Mouse (Mus musculus) embryonic facial prominence, embryonic 14.5 days (tissue): ENCODE data around the gene Slc1a2. TPM values are rescaled to one million over a fixed set of nuclear protein-coding genes. Genes with fewer than 3 reads are reported as not detected.
A peak's percentile ranks its signal among the peaks of the same experiment; 100 is the strongest.

Source experiments
- ATAC-seq: fragments of 200-750 bp; cut with Nextera tagmentation; 2 replicates; pipeline ENCODE4 v1.8.0; 2017; ENCODE audit warnings: low read depth, moderate number of reproducible peaks, moderate TSS enrichment
- DNase-seq: peaks from one replicate; pipeline ENCODE4 v3.0.0-alpha.2; 2015; ENCODE audit warnings: low spot score
- H3K27ac ChIP-seq: fragments of 300-500 bp; sonication (generic); replicated peaks from 2 replicates; pipeline ENCODE4 v1.5.1; 2014; ENCODE audit warnings: low read depth, mild to moderate bottlenecking, low read length, moderate library complexity
- H3K27me3 ChIP-seq: fragments of 300-500 bp; sonication (generic); replicated peaks from 2 replicates; pipeline ENCODE4 v1.6.1; 2014; ENCODE audit warnings: low read length; ENCODE audit not compliant: control insufficient read depth, insufficient read depth
- H3K36me3 ChIP-seq: fragments of 300-500 bp; sonication (generic); 2 replicates; pipeline ENCODE4 v1.6.1; 2014; ENCODE audit warnings: low read length, mixed read lengths; ENCODE audit not compliant: control insufficient read depth, insufficient read depth
- H3K4me1 ChIP-seq: fragments of 300-500 bp; sonication (generic); 2 replicates; pipeline ENCODE4 v1.6.1; 2014; ENCODE audit warnings: antibody characterized with exemption, low read length; ENCODE audit not compliant: control insufficient read depth, insufficient read depth
- H3K4me2 ChIP-seq: fragments of 300-500 bp; sonication (generic); 2 replicates; pipeline ENCODE4 v1.6.1; 2014; ENCODE audit warnings: low read depth, mild to moderate bottlenecking, low read length, moderate library complexity, mixed read lengths
- H3K4me3 ChIP-seq: fragments of 300-500 bp; sonication (generic); 2 replicates; pipeline ENCODE4 v1.5.1; 2014; ENCODE audit warnings: low read depth, mild to moderate bottlenecking, low read length
- H3K9ac ChIP-seq: fragments of 300-500 bp; sonication (generic); 2 replicates; pipeline ENCODE4 v1.6.1; 2014; ENCODE audit warnings: low read depth, mild to moderate bottlenecking, low read length, moderate library complexity, mixed read lengths
- H3K9me3 ChIP-seq: fragments of 300-500 bp; sonication (generic); 2 replicates; pipeline ENCODE4 v1.6.1; 2016; ENCODE audit warnings: low read length; ENCODE audit not compliant: control insufficient read depth
- WGBS: fragments of 180-500 bp; shearing (Covaris S2); extraction: QIAGEN DNeasy Blood & Tissue Kit; methylation state at CpG from one replicate; pipeline ENCODE4 v1.1.7; 2014; 5-methylcytosine and 5-hydroxymethylcytosine counted together
- polyA plus RNA-seq: library from polyadenylated mRNA; unstranded; fragments of >200 nt; fragmentation: Nextera tagmentation; extraction: Ambion mirVana; gene quantifications from 2 replicates; pipeline ENCODE4 v1.2.1, GENCODE M21; 2014

Slc1a2 gene
- polyA plus RNA-seq, 1 experiment from 2014 or later = 2.2 TPM

DNA sequence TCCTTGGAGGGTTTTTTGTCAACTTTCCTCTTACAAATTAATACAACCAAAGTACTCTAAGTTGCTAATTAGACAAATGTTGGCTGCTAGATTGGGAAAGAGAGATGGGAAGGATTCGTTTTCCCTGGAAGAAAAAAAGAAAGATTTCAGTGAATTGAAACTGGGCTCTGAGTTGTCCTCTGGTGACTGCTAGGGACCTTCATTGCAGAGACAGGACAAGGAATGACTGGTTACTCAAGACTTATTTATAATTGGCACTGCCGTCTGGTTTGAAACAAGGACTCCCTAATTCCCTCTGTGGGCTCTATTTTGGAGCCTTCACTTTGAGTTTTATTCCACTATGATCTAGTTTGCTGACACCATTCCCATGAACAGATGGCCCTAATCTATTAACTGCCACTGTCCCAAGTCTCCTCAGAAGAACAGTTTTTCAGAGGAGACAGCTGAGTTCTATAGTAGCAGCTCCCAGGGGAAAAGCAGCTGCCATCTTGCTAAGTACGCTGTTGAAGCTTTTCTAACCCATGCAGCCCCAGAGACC, 22.9 kb upstream of the Slc1a2 start:
- Histone ChIP-seq H3K36me3 (no peaks in the 10 kb centered on the region), H3K4me1 (0 out of 2 replicates have a peak, but pooled peaks cover 3% of the 10 kb centered on the region), H3K9me3 (no peaks in the 10 kb centered on the region), H3K27ac (no peak overlapping the region), H3K4me3 (no peak overlapping the region), H3K4me2 (no peak overlapping the region), H3K9ac (no peak overlapping the region), H3K27me3 (no peaks in the 10 kb centered on the region)
- ATAC-seq (no peak), DNase-seq (no peak)
- 71% methylated on average over 3 of the region's 3 CpGs for WGBS

DNA sequence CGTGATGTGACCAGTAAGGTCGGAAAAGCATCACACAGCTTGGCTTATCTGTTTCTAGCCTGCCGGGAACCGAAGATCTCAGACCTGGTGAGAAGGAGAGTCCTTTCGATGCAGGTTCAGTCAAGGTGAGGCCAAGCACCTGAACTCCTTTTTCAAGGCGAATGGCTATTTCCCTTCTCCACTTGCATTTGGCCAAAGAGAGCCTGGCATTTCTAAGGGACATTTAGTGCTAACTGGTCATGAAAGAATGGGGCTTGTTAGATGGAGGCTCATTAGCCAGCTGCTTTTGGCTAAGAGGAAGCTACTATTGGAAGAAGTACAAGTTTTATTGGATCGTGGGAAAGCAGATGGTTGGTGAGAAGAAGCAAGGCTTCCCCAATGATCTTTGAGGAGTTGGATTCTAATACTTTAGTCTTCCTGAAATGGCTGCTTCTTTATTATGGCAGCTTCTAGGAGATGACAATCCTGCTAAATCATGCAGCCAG, 22.3 kb upstream of the Slc1a2 start:
- ATAC-seq (no peak), DNase-seq (no peak)
- Histone ChIP-seq H3K27ac (no peak overlapping the region), H3K9ac (no peak overlapping the region), H3K27me3 (no peaks in the 10 kb centered on the region), H3K4me3 (no peak overlapping the region), H3K4me1 (0 out of 2 replicates have a peak, but pooled peaks cover 3% of the 10 kb centered on the region), H3K4me2 (no peak overlapping the region), H3K36me3 (no peaks in the 10 kb centered on the region), H3K9me3 (no peaks in the 10 kb centered on the region)
- WGBS = 88% methylated on average over 7 of the region's 7 CpGs

DNA sequence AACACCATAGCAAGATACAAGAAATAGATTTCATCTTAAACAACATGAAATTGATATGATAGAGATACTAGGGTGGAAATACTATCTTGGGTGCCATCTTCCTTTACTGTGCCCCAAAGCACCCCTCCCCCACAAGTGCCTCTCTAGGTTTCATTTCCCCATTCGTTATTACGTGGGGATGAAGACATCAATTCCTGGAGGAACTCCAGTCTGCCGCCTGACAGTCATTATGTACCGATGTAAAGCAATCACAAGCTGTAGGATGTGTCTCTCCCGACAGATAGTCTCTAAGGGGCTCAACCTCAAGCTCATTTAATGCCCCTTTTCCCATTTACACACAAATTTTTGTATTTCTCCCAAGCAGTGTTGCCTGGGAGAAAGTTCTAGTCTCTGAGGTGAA, 20.3 kb upstream of the Slc1a2 start:
- 50% methylated on average over 5 of the region's 5 CpGs for WGBS
- Histone ChIP-seq H3K4me2 (no peak overlapping the region), H3K4me1 (0 out of 2 replicates have a peak, but pooled peaks cover 3% of the 10 kb centered on the region), H3K27ac (no peak overlapping the region), H3K9ac (no peak overlapping the region), H3K4me3 (no peak overlapping the region), H3K9me3 (no peaks in the 10 kb centered on the region), H3K27me3 (no peaks in the 10 kb centered on the region), H3K36me3 (0 out of 2 replicates have a peak, but pooled peaks cover 4% of the 10 kb centered on the region)
- ATAC-seq = peak; percentile 44; the same call in 1 of the 2 replicates
- DNase-seq = no peak

DNA sequence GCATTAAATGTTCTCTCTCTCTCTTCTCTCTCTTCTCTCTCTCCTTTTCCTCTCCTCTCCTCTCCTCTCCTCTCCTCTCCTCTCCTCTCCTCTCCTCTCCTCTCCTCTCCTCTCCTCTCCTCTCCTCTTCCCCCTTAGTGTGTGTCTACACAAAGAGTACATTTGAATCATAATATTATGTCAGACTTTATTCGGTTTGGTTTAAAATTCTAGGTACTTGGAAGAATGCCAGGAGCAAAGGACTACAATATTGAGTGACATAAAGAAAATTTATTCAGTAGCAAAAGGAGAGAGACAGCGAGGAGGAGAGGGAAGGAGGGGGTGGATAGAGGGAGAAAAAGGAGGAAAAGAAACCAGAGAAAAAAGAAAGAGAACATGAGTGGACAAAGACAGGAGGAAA, 19.8 kb upstream of the Slc1a2 start:
- Histone ChIP-seq H3K27ac (no peak overlapping the region), H3K36me3 (0 out of 2 replicates have a peak, but pooled peaks cover 4% of the 10 kb centered on the region), H3K4me2 (no peak overlapping the region), H3K27me3 (no peaks in the 10 kb centered on the region), H3K9ac (no peak overlapping the region), H3K4me1 (0 out of 2 replicates have a peak, but pooled peaks cover 3% of the 10 kb centered on the region), H3K4me3 (no peak overlapping the region), H3K9me3 (no peaks in the 10 kb centered on the region)
- 18% methylated on average over 2 of the region's 2 CpGs for WGBS
- DNase-seq (no peak), ATAC-seq (no peak)

DNA sequence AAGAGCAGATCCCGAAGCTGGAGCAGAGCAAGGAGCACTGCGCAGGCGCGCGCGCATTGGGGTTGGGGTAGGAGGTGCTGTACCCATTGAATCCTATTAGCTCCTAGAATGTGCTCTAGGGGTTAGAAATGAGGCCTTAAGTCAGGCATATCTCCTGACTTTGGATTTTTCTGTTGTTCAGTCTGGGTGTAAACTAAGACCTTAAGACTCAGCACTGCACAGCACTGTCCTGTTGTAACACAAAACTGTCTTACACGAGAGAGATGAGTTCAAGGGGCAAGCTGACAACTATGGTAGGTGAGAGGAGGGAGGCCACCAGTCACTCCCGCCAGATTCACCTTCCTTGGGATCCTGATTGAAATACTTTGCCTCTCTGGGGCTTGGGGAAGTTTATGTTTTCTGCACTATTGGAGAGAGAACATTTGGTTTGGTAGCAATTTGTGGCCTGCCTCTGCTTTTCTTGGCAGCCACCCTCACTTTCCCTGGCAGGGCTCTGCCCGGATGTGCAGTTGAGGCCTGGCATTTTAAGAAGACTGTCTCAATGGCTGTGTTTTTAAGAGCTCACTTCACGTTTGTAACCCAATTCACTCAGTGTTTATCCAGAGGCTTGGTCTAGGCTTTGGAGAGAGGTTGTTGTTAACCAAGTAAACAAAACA, 9.5 kb upstream of the Slc1a2 start:
- no peak for ATAC-seq
- Histone ChIP-seq H3K27me3 (no peaks in the 10 kb centered on the region), H3K36me3 (no peaks in the 10 kb centered on the region), H3K9ac (no peak overlapping the region), H3K4me2 (no peak overlapping the region), H3K9me3 (no peaks in the 10 kb centered on the region), H3K27ac (peak overlapping the region; percentile 55; the same call in 1 of the 2 replicates), H3K4me1 (peaks cover 10% of the 10 kb centered on the region), H3K4me3 (no peak overlapping the region)
- WGBS = 68% methylated on average over 10 of the region's 10 CpGs
- DNase-seq = peak; percentile 69

DNA sequence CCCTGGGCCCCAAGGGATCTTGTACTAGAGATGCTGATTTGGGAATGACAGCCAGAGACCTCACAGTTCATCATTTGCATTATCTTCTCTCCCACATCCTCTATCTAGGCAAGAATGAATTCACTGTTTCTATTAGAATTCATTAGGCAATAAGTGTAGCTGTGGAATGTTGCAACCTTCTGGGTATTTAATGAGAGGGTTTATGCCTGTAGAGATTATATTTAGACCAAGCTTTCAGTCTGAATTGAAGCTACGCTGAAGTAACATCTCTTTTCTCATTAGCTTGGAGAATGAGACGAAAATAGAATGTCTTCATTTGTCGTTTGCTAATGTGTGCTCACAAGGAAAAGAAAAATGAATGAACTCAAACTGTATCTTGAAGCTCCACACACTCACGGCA, 8.1 kb upstream of the Slc1a2 start:
- WGBS = 84% methylated on average over 4 of the region's 4 CpGs
- DNase-seq (no peak), ATAC-seq (no peak)
- Histone ChIP-seq H3K4me1 (peaks cover 10% of the 10 kb centered on the region), H3K4me2 (no peak overlapping the region), H3K4me3 (no peak overlapping the region), H3K9ac (no peak overlapping the region), H3K27ac (no peak overlapping the region), H3K36me3 (no peaks in the 10 kb centered on the region), H3K27me3 (no peaks in the 10 kb centered on the region), H3K9me3 (no peaks in the 10 kb centered on the region)

DNA sequence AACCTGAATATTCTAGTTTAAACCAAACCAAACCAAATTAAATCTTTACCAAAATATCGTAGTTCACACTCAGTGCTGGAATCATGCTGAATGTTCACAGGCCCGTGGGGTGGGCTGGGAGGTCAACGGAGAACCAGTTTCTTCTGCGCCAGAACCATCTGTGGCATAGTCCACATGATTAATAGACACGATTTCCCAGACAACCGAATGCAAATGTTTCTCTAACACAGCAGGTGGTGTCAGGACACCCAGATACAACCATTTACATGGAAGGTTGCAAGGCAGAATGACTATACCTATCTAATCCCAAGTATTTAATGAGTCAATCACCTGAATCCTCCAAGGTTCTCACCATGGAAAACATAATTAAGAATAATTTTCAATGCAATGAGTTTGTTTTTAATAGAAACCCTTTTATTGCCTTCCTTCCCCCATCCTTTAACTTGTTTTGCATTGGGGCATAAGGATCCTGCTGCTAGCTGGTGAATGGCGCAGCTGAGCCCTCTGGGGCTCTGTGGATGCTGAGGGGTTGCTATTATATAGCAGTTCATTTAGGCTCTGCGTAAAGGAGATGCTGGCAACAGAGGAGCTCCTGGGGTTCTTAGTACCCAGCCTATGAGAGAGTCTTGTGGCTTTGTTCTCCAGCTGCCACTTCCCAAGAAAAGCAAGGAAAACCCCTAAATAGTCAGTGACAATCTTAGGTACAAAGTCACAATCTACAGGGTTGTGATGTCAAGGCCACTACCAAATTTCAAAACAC, 2.3 kb upstream of the Slc1a2 start:
- Histone ChIP-seq H3K4me3 (no peak overlapping the region), H3K9me3 (no peaks in the 10 kb centered on the region), H3K4me1 (peaks cover 6% of the 10 kb centered on the region; the same call in 1 of the 2 replicates), H3K36me3 (no peaks in the 10 kb centered on the region), H3K27me3 (peaks cover 50% of the 10 kb centered on the region), H3K4me2 (no peak overlapping the region), H3K27ac (no peak overlapping the region), H3K9ac (no peak overlapping the region)
- no peak for ATAC-seq
- WGBS = 62% methylated on average over 8 of the region's 8 CpGs
- no peak for DNase-seq

DNA sequence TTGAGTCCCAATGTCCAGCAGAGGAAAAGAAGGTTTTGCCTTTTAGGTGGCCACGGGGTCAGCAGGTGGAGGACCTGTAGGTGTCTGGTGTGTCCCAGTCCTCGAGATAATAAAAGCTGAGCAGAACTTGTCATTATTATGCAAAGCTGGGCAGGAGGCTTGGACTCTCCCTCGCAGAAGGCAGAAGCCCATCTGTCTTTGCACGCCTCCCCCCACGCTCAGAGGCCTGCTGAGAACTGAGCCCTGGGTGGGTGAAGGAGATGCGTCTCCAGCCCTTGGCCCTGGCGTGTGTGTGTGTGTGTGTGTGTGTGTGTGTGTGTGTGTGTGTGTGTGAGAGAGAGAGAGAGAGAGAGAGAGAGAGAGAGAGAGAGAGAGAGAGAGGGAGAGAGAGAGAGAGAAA, 733 bp upstream of the Slc1a2 start:
- Histone ChIP-seq H3K36me3 (no peaks in the 10 kb centered on the region), H3K27ac (no peak overlapping the region), H3K27me3 (peaks cover 59% of the 10 kb centered on the region), H3K4me1 (peaks cover 6% of the 10 kb centered on the region; the same call in 1 of the 2 replicates), H3K9me3 (no peaks in the 10 kb centered on the region), H3K4me3 (peak overlapping the region; percentile 72; the same call in 1 of the 2 replicates), H3K9ac (no peak overlapping the region), H3K4me2 (peak overlapping the region; percentile 99; the same call in 1 of the 2 replicates)
- no peak for DNase-seq
- WGBS = 21% methylated on average over 7 of the region's 7 CpGs
- ATAC-seq = no peak
